16 mouse cellular contexts compared by ENCODE assay signal in the genomic region with DNA sequence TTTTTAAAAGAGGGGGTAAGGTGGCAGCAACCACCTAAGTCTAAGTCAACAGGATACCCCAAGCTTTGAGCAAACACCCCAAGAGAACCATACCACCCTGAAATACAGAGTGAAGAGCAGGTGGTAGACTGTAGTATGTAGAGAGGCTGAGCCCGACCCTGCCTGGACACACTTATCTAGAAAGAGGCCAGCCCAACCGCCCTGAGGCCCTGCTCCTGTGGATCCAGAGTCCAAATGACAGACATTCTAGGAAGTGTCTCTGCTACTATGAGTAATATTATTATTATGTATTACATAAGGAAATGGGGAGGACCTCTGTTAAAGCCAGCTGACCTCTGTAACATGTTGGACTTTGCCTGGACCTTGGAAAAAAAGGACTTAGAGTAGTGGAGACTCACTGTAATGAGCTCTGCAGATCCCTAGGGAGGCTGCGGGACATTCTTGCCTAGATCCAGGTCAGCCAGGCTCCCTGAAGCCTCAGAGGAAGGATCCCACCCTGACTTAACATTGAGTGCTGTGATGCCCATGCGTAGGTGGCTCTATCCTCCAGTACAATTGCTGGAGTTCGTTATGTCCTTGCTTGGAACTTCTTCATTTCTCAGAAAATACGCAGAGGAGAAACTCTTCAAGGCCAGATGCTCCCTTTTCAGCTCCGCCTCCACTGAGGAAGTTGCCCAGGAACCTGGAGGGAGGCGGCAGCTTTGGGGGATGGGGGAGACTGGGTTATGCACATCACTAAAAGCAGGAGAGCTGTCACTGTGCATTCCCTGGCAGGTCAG. TPM values are rescaled to one million over a fixed set of nuclear protein-coding genes. Genes with fewer than 3 reads are reported as not detected.
A peak's percentile ranks its signal among the peaks of the same experiment; 100 is the strongest.
DNase-seq lines count a peak whose midpoint lies in the region; ATAC-seq lines count a peak whose summit lies in the region.
"Had no signal": no experiment of that assay in that cellular context is flagged by ENCODE, and none has a peak within 500 bp of the region (broad histone marks: within the 10 kb centered on the region; RNA-seq: fewer than 3 reads in every experiment).

No protein-coding gene starts in this region.

- no peaks in the 10 kb centered on the region for H3K27me3 ChIP-seq in kidney, embryonic 14.5 days (ENCODE audit: control insufficient read depth, insufficient read depth, low read length)
- no peaks in the 10 kb centered on the region for H3K27me3 ChIP-seq in intestine, embryonic 16.5 days (replicated peaks; ENCODE audit: control insufficient read depth, insufficient read depth, low read length)
- H3K27me3 ChIP-seq in stomach, embryonic 15.5 days (replicated peaks) = no peaks in the 10 kb centered on the region
- H3K27me3 ChIP-seq in forebrain, embryonic 13.5 days = no peaks in the 10 kb centered on the region
- no peaks in the 10 kb centered on the region for H3K27me3 ChIP-seq in midbrain, embryonic 13.5 days
- H3K27me3 ChIP-seq: embryonic facial prominence, embryonic 13.5 days; heart, embryonic 12.5 days; midbrain, embryonic 15.5 days; Patski had no signal

- DNase-seq in kidney, adult 18-20 months = peak; percentile 46
- DNase-seq in lung, postnatal 36 days = peak; percentile 41
- no peak for DNase-seq in lung, adult 18-20 months
- DNase-seq: cerebellum, adult 9-11 months; lung, adult 2 months had no signal

- H3K9me3 ChIP-seq in kidney, embryonic 14.5 days (ENCODE audit: control insufficient read depth, low read length) = no peaks in the 10 kb centered on the region
- H3K9me3 ChIP-seq in intestine, embryonic 16.5 days (ENCODE audit: control insufficient read depth, low read length) = no peaks in the 10 kb centered on the region
- no peaks in the 10 kb centered on the region for H3K9me3 ChIP-seq in stomach, embryonic 15.5 days
- H3K9me3 ChIP-seq in forebrain, embryonic 13.5 days (replicated peaks) = no peaks in the 10 kb centered on the region
- no peaks in the 10 kb centered on the region for H3K9me3 ChIP-seq in midbrain, embryonic 13.5 days
- H3K9me3 ChIP-seq: embryonic facial prominence, embryonic 13.5 days; heart, embryonic 12.5 days; midbrain, embryonic 15.5 days had no signal

- no peak overlapping the region for H3K4me2 ChIP-seq in kidney, embryonic 14.5 days (replicated peaks; ENCODE audit: low read depth, low read length)
- peak overlapping the region; percentile 6; the same call in 1 of the 2 replicates for H3K4me2 ChIP-seq in intestine, embryonic 16.5 days (ENCODE audit: low read depth, low read length)
- no peak overlapping the region for H3K4me2 ChIP-seq in stomach, embryonic 15.5 days
- H3K4me2 ChIP-seq in forebrain, embryonic 13.5 days = no peak overlapping the region
- H3K4me2 ChIP-seq in midbrain, embryonic 13.5 days (replicated peaks) = no peak overlapping the region
- H3K4me2 ChIP-seq: embryonic facial prominence, embryonic 13.5 days; heart, embryonic 12.5 days; hindbrain, embryonic 14.5 days; midbrain, embryonic 15.5 days had no signal

- no peak overlapping the region for H3K9ac ChIP-seq in kidney, embryonic 14.5 days (ENCODE audit: low read depth, low read length)
- 0 out of 2 replicates have a peak overlapping the region, but pooled peaks have one; percentile 3 for H3K9ac ChIP-seq in intestine, embryonic 16.5 days (ENCODE audit: low read depth, low read length)
- H3K9ac ChIP-seq in stomach, embryonic 15.5 days = no peak overlapping the region
- no peak overlapping the region for H3K9ac ChIP-seq in forebrain, embryonic 13.5 days
- no peak overlapping the region for H3K9ac ChIP-seq in midbrain, embryonic 13.5 days (replicated peaks)
- H3K9ac ChIP-seq: embryonic facial prominence, embryonic 13.5 days; heart, embryonic 12.5 days; hindbrain, embryonic 14.5 days; midbrain, embryonic 15.5 days had no signal

- WGBS in kidney, embryonic 14.5 days = 63% methylated on average over 8 of the region's 8 CpGs
- WGBS in intestine, embryonic 16.5 days = 43% methylated on average over 8 of the region's 8 CpGs
- WGBS in stomach, embryonic 15.5 days = 44% methylated on average over 8 of the region's 8 CpGs
- WGBS in forebrain, embryonic 13.5 days = 68% methylated on average over 8 of the region's 8 CpGs
- WGBS in midbrain, embryonic 13.5 days = 61% methylated on average over 8 of the region's 8 CpGs

- no peaks in the 10 kb centered on the region for H3K36me3 ChIP-seq in kidney, embryonic 14.5 days (ENCODE audit: control insufficient read depth, insufficient read depth, low read length)
- H3K36me3 ChIP-seq in intestine, embryonic 16.5 days (ENCODE audit: control insufficient read depth, insufficient read depth, low read length) = no peaks in the 10 kb centered on the region
- no peaks in the 10 kb centered on the region for H3K36me3 ChIP-seq in stomach, embryonic 15.5 days
- H3K36me3 ChIP-seq in forebrain, embryonic 13.5 days (ENCODE audit: poor library complexity, severe bottlenecking) = no peaks in the 10 kb centered on the region
- H3K36me3 ChIP-seq in midbrain, embryonic 13.5 days = no peaks in the 10 kb centered on the region
- H3K36me3 ChIP-seq: embryonic facial prominence, embryonic 13.5 days; heart, embryonic 12.5 days; midbrain, embryonic 15.5 days had no signal

- no peak for ATAC-seq in kidney, embryonic 14.5 days (ENCODE audit: low FRiP score, low TSS enrichment)
- ATAC-seq in intestine, embryonic 16.5 days = peak; percentile 90
- ATAC-seq in stomach, embryonic 15.5 days (ENCODE audit: insufficient read depth, low FRiP score, low read depth) = no peak
- ATAC-seq in forebrain, embryonic 13.5 days = no peak
- ATAC-seq in midbrain, embryonic 13.5 days = no peak
- ATAC-seq: forebrain, embryonic 14.5 days; midbrain, embryonic 15.5 days; Patski had no signal

- peaks cover 11% of the 10 kb centered on the region; the same call in 1 of the 2 replicates for H3K4me1 ChIP-seq in kidney, embryonic 14.5 days (ENCODE audit: control insufficient read depth, insufficient read depth, low read length)
- H3K4me1 ChIP-seq in intestine, embryonic 16.5 days (ENCODE audit: control insufficient read depth, insufficient read depth, low read length) = peaks cover 21% of the 10 kb centered on the region
- peaks cover 12% of the 10 kb centered on the region for H3K4me1 ChIP-seq in stomach, embryonic 15.5 days
- H3K4me1 ChIP-seq in forebrain, embryonic 13.5 days = no peaks in the 10 kb centered on the region
- H3K4me1 ChIP-seq in midbrain, embryonic 13.5 days (replicated peaks) = no peaks in the 10 kb centered on the region
- H3K4me1 ChIP-seq: midbrain, embryonic 15.5 days had no signal

- no peak overlapping the region for H3K27ac ChIP-seq in kidney, embryonic 14.5 days (ENCODE audit: low read depth, low read length)
- H3K27ac ChIP-seq in intestine, embryonic 16.5 days (ENCODE audit: low read length) = peak overlapping the region; percentile 87
- 0 out of 2 replicates have a peak overlapping the region, but pooled peaks have one; percentile 18 for H3K27ac ChIP-seq in stomach, embryonic 15.5 days
- H3K27ac ChIP-seq in forebrain, embryonic 13.5 days = no peak overlapping the region
- H3K27ac ChIP-seq in midbrain, embryonic 13.5 days = no peak overlapping the region
- H3K27ac ChIP-seq: embryonic facial prominence, embryonic 13.5 days; hindbrain, embryonic 14.5 days; midbrain, embryonic 15.5 days had no signal

- no peak overlapping the region for H3K4me3 ChIP-seq in kidney, embryonic 14.5 days (ENCODE audit: low read length)
- no peak overlapping the region for H3K4me3 ChIP-seq in intestine, embryonic 16.5 days (ENCODE audit: low read length)
- H3K4me3 ChIP-seq in stomach, embryonic 15.5 days (replicated peaks) = no peak overlapping the region
- H3K4me3 ChIP-seq in forebrain, embryonic 13.5 days = no peak overlapping the region
- H3K4me3 ChIP-seq in midbrain, embryonic 13.5 days (replicated peaks) = no peak overlapping the region
- H3K4me3 ChIP-seq: embryonic facial prominence, embryonic 13.5 days; heart, embryonic 12.5 days; midbrain, embryonic 15.5 days had no signal

RNA-seq across cellular contexts. Expression of a gene that starts 25.7 kb away (rescaled TPM):
- polyA plus RNA-seq in kidney, embryonic 14.5 days (2014; fragmentation: Nextera tagmentation; extraction: Ambion mirVana) = 16.3 and 85.4 TPM in 2 replicates
- 43.8 and 45.7 TPM in 2 replicates for polyA plus RNA-seq in intestine, embryonic 16.5 days (2015; fragmentation: Nextera tagmentation; extraction: Ambion mirVana)
- 32.7 and 40.2 TPM in 2 replicates for polyA plus RNA-seq in stomach, embryonic 15.5 days (2015; fragmentation: Nextera tagmentation; extraction: Ambion mirVana)
- polyA plus RNA-seq in forebrain, embryonic 13.5 days (2015; fragmentation: Nextera tagmentation; extraction: Ambion mirVana) = 18.9 and 22.4 TPM in 2 replicates
- 20.3 and 22.7 TPM in 2 replicates for polyA plus RNA-seq in midbrain, embryonic 13.5 days (2015; fragmentation: Nextera tagmentation; extraction: Ambion mirVana)

RNA-seq across cellular contexts. Expression of a gene that starts 41.0 kb away (rescaled TPM):
- 10.4 and 19.9 TPM in 2 replicates for polyA plus RNA-seq in kidney, embryonic 14.5 days (2014; fragmentation: Nextera tagmentation; extraction: Ambion mirVana)
- polyA plus RNA-seq in intestine, embryonic 16.5 days (2015; fragmentation: Nextera tagmentation; extraction: Ambion mirVana) = 15.5 TPM in 2 replicates
- polyA plus RNA-seq in stomach, embryonic 15.5 days (2015; fragmentation: Nextera tagmentation; extraction: Ambion mirVana) = 14.6 and 17.3 TPM in 2 replicates
- 19.1 and 23.0 TPM in 2 replicates for polyA plus RNA-seq in forebrain, embryonic 13.5 days (2015; fragmentation: Nextera tagmentation; extraction: Ambion mirVana)
- polyA plus RNA-seq in midbrain, embryonic 13.5 days (2015; fragmentation: Nextera tagmentation; extraction: Ambion mirVana) = 16.8 and 18.1 TPM in 2 replicates

Comparison
In these comparisons a context has a peak if more than half of its experiments do, and no peak if none do; other contexts are left out.
1. DNase-seq: peak in kidney, adult 18-20 months (single experiment) and lung, postnatal 36 days (single experiment); none in lung, adult 18-20 months (0 of 2).
2. H3K27ac ChIP-seq: peak in intestine, embryonic 16.5 days (single experiment) and stomach, embryonic 15.5 days (single experiment); none in kidney, embryonic 14.5 days (single experiment), forebrain, embryonic 13.5 days (single experiment) and midbrain, embryonic 13.5 days (single experiment).